Mouse (Mus musculus) brain, embryonic 14.5 days (tissue): ENCODE measurements around the gene B4galnt3.

Source experiments
- CTCF ChIP-seq: fragments of 200-500 bp; IDR thresholded peaks from 2 replicates; pipeline ENCODE4 v1.5.1; 2012; ENCODE audit warnings: inconsistent platforms, mild to moderate bottlenecking, moderate library complexity, borderline replicate concordance; ENCODE audit not compliant: insufficient read depth, insufficient read length; ENCODE audit errors: extremely low read depth
- POLR2A ChIP-seq: fragments of 200-500 bp; IDR thresholded peaks from 2 replicates; pipeline ENCODE4 v1.6.1; 2012; ENCODE audit warnings: mild to moderate bottlenecking, inconsistent platforms, borderline replicate concordance; ENCODE audit not compliant: poor library complexity, insufficient read depth, insufficient read length, severe bottlenecking; ENCODE audit errors: extremely low read depth

DNA sequence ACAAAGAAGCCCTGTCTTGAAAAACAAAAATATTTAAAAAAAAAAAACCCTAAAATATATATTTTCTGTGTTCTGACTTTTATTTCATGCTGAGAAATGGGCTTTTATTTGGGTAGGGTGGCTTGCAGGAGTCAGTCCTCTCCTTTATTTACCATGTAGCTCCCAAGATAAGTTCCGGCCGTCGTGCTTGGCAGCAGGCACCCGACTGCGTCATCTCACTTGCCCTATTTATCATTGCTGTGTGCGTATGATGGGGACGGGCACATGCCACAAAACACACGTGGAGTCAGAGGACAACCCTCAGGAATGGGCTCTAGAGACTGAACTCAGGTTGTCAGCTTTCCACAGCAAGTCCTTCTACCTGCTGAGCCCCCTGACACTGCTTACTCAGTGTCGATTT, 24.8 kb upstream of the B4galnt3 start:
- no peak for TF ChIP-seq CTCF
- no peak for TF ChIP-seq POLR2A
